Mouse (Mus musculus): Measurements from ENCODE around the gene B830017H08Rik. TPM values are rescaled to one million over a fixed set of nuclear protein-coding genes. Genes with fewer than 3 reads are reported as not detected.

The B830017H08Rik gene
- polyA plus RNA-seq, 1 experiment from 2014 or later = not detected

GRCm38 (mm10) chr16:17851860-17852259 is 18.9 kb downstream of the B830017H08Rik start:
- 91% methylated on average over 1 of the region's 1 CpGs for WGBS (ENCODE audit: missing documents)

GRCm38 (mm10) chr16:17853263-17853662 is 20.3 kb downstream of the B830017H08Rik start:
- H3K27ac ChIP-seq = no peak overlapping the region
- H3K79me2 ChIP-seq (ENCODE audit: inconsistent target) = no peaks in the 10 kb centered on the region
- H3K4me3 ChIP-seq (ENCODE audit: inconsistent target) = no peak overlapping the region
- H3K36me3 ChIP-seq (ENCODE audit: inconsistent target) = peaks cover 61% of the 10 kb centered on the region
- WGBS (ENCODE audit: missing documents) = 95% methylated on average over 2 of the region's 2 CpGs

More at GRCm38 (mm10) chr16:17851860-17852259, 18.9 kb downstream of the B830017H08Rik start:
- Histone ChIP-seq H3K4me3 (ENCODE audit: inconsistent target) (no peak overlapping the region), H3K36me3 (ENCODE audit: inconsistent target) (peaks cover 54% of the 10 kb centered on the region), H3K79me2 (ENCODE audit: inconsistent target) (no peaks in the 10 kb centered on the region), H3K27ac (no peak overlapping the region)

- peaks cover 51% of the 10 kb centered on the region for H3K36me3 ChIP-seq (ENCODE audit: inconsistent target)
- 98% methylated on average over 7 of the region's 7 CpGs for WGBS (ENCODE audit: missing documents)
- H3K4me3 ChIP-seq (ENCODE audit: inconsistent target) = no peak overlapping the region
- no peaks in the 10 kb centered on the region; the same call in 1 of the 2 replicates for H3K79me2 ChIP-seq (ENCODE audit: inconsistent target)
- no peak overlapping the region for H3K27ac ChIP-seq
These were observed 24.2 kb downstream of the B830017H08Rik start for GRCm38 (mm10) chr16:17857157-17857556.

- Histone ChIP-seq H3K36me3 (ENCODE audit: inconsistent target) (peaks cover 43% of the 10 kb centered on the region), H3K4me3 (ENCODE audit: inconsistent target) (no peak overlapping the region), H3K79me2 (ENCODE audit: inconsistent target) (peaks cover 5% of the 10 kb centered on the region; the same call in 1 of the 2 replicates), H3K27ac (no peak overlapping the region)
These were observed 25.7 kb downstream of the B830017H08Rik start for GRCm38 (mm10) chr16:17858592-17858991.

GRCm38 (mm10) chr16:17865293-17865692 is 32.4 kb downstream of the B830017H08Rik start:
- no peak overlapping the region for H3K27ac ChIP-seq
- no peak overlapping the region for H3K4me3 ChIP-seq (ENCODE audit: inconsistent target)
- peaks cover 9% of the 10 kb centered on the region; the same call in 1 of the 2 replicates for H3K79me2 ChIP-seq (ENCODE audit: inconsistent target)
- H3K36me3 ChIP-seq (ENCODE audit: inconsistent target) = peaks cover 7% of the 10 kb centered on the region; the same call in 1 of the 2 replicates
- 33% methylated on average over 2 of the region's 2 CpGs for WGBS (ENCODE audit: missing documents)

GRCm38 (mm10) chr16:17865770-17866169 is 32.8 kb downstream of the B830017H08Rik start:
- WGBS (ENCODE audit: missing documents) = 72% methylated on average over 5 of the region's 6 CpGs
- Histone ChIP-seq H3K36me3 (ENCODE audit: inconsistent target) (peaks cover 7% of the 10 kb centered on the region; the same call in 1 of the 2 replicates), H3K79me2 (ENCODE audit: inconsistent target) (peaks cover 9% of the 10 kb centered on the region; the same call in 1 of the 2 replicates), H3K4me3 (ENCODE audit: inconsistent target) (no peak overlapping the region), H3K27ac (no peak overlapping the region)

- Histone ChIP-seq H3K36me3 (ENCODE audit: inconsistent target) (peaks cover 10% of the 10 kb centered on the region; the same call in 1 of the 2 replicates), H3K4me3 (ENCODE audit: inconsistent target) (no peak overlapping the region), H3K27ac (no peak overlapping the region), H3K79me2 (ENCODE audit: inconsistent target) (peaks cover 31% of the 10 kb centered on the region)
- WGBS (ENCODE audit: missing documents) = 71% methylated on average over 5 of the region's 5 CpGs
These were observed 38.3 kb downstream of the B830017H08Rik start for GRCm38 (mm10) chr16:17871248-17871647.

- Histone ChIP-seq H3K4me3 (ENCODE audit: inconsistent target) (no peak overlapping the region), H3K79me2 (ENCODE audit: inconsistent target) (peaks cover 49% of the 10 kb centered on the region), H3K36me3 (ENCODE audit: inconsistent target) (peaks cover 10% of the 10 kb centered on the region; the same call in 1 of the 2 replicates), H3K27ac (no peak overlapping the region)
- WGBS (ENCODE audit: missing documents) = 96% methylated on average over 4 of the region's 4 CpGs
These were observed 40.1 kb downstream of the B830017H08Rik start for GRCm38 (mm10) chr16:17872995-17873394.

GRCm38 (mm10) chr16:17875174-17875573 is 42.3 kb downstream of the B830017H08Rik start:
- Histone ChIP-seq H3K79me2 (ENCODE audit: inconsistent target) (peaks cover 71% of the 10 kb centered on the region), H3K4me3 (ENCODE audit: inconsistent target) (no peak overlapping the region), H3K36me3 (ENCODE audit: inconsistent target) (0 out of 2 replicates have a peak, but pooled peaks cover 3% of the 10 kb centered on the region), H3K27ac (no peak overlapping the region)
- 87% methylated on average over 4 of the region's 4 CpGs for WGBS (ENCODE audit: missing documents)

- Histone ChIP-seq H3K36me3 (ENCODE audit: inconsistent target) (0 out of 2 replicates have a peak, but pooled peaks cover 3% of the 10 kb centered on the region), H3K79me2 (ENCODE audit: inconsistent target) (peaks cover 80% of the 10 kb centered on the region), H3K4me3 (ENCODE audit: inconsistent target) (no peak overlapping the region), H3K27ac (no peak overlapping the region)
- WGBS (ENCODE audit: missing documents) = 92% methylated on average over 1 of the region's 1 CpGs
These were observed 43.2 kb downstream of the B830017H08Rik start for GRCm38 (mm10) chr16:17876096-17876495.

- 98% methylated on average over 4 of the region's 4 CpGs for WGBS (ENCODE audit: missing documents)
- H3K4me3 ChIP-seq (ENCODE audit: inconsistent target) = no peak overlapping the region
- H3K79me2 ChIP-seq (ENCODE audit: inconsistent target) = peaks cover 100% of the 10 kb centered on the region
- H3K36me3 ChIP-seq (ENCODE audit: inconsistent target) = no peaks in the 10 kb centered on the region
- no peak overlapping the region for H3K27ac ChIP-seq
These were observed 46.6 kb downstream of the B830017H08Rik start for GRCm38 (mm10) chr16:17879571-17879970.

GRCm38 (mm10) chr16:17882196-17882595 is 49.3 kb downstream of the B830017H08Rik start:
- peaks cover 100% of the 10 kb centered on the region for H3K79me2 ChIP-seq (ENCODE audit: inconsistent target)
- H3K27ac ChIP-seq = no peak overlapping the region
- H3K36me3 ChIP-seq (ENCODE audit: inconsistent target) = no peaks in the 10 kb centered on the region
- no peak overlapping the region for H3K4me3 ChIP-seq (ENCODE audit: inconsistent target)

GRCm38 (mm10) chr16:17884116-17884515 is 51.2 kb downstream of the B830017H08Rik start:
- no peaks in the 10 kb centered on the region for H3K36me3 ChIP-seq (ENCODE audit: inconsistent target)
- H3K27ac ChIP-seq = no peak overlapping the region
- WGBS (ENCODE audit: missing documents) = 96% methylated on average over 6 of the region's 6 CpGs
- peaks cover 100% of the 10 kb centered on the region for H3K79me2 ChIP-seq (ENCODE audit: inconsistent target)
- H3K4me3 ChIP-seq (ENCODE audit: inconsistent target) = no peak overlapping the region
